Mouse (Mus musculus) ovary, postnatal 36 days (tissue): ENCODE results near the gene Foxp4.
A peak's percentile ranks its signal among the peaks of the same experiment; 100 is the strongest.
"Not testable (repeated sequence)": the region's sequence is repeated elsewhere in the genome, so short reads cannot be mapped to it uniquely, and the experiment has no call there.

Source experiments
- DNase-seq: peaks from one replicate; pipeline ENCODE4 v3.0.0; 2022; ENCODE audit warnings: low spot score, mixed read lengths

Foxp4 gene

GRCm38 (mm10) chr17:47853760-47854159, 70.7 kb downstream of the Foxp4 start:
- no peak for DNase-seq

GRCm38 (mm10) chr17:47853336-47853735, 71.1 kb downstream of the Foxp4 start:
- no peak for DNase-seq

- not testable (repeated sequence) for DNase-seq
Measured at GRCm38 (mm10) chr17:47851798-47852360, 72.6 kb downstream of the Foxp4 start.

GRCm38 (mm10) chr17:47850639-47851314, 73.7 kb downstream of the Foxp4 start:
- DNase-seq = no peak

GRCm38 (mm10) chr17:47850035-47850434, 74.4 kb downstream of the Foxp4 start:
- DNase-seq = no peak

- DNase-seq = no peak
Measured at GRCm38 (mm10) chr17:47847985-47848384, 76.5 kb downstream of the Foxp4 start.

- no peak for DNase-seq
Measured at GRCm38 (mm10) chr17:47845609-47846008, 78.8 kb downstream of the Foxp4 start.

GRCm38 (mm10) chr17:47843465-47843864, 81.0 kb downstream of the Foxp4 start:
- DNase-seq = no peak

- DNase-seq = peak; percentile 81
Measured at GRCm38 (mm10) chr17:47841931-47842623, 82.4 kb downstream of the Foxp4 start.

- no peak for DNase-seq
Measured at GRCm38 (mm10) chr17:47841521-47841920, 82.9 kb downstream of the Foxp4 start.

GRCm38 (mm10) chr17:47837808-47838207, 86.6 kb downstream of the Foxp4 start:
- DNase-seq = no peak

- DNase-seq = peak; percentile 28
Measured at GRCm38 (mm10) chr17:47834482-47834767, 90.0 kb downstream of the Foxp4 start, which contains the start of gene Mdfi. Gene Mdfi (minus strand): TSS chr17:47834691.

GRCm38 (mm10) chr17:47833628-47834481, 90.6 kb downstream of the Foxp4 start:
- DNase-seq = no peak

- peak; percentile 61 for DNase-seq
Measured at GRCm38 (mm10) chr17:47833029-47833627, 91.3 kb downstream of the Foxp4 start.

GRCm38 (mm10) chr17:47832501-47833028, 91.9 kb downstream of the Foxp4 start:
- no peak for DNase-seq

- no peak for DNase-seq
Measured at GRCm38 (mm10) chr17:47831772-47832171, 92.7 kb downstream of the Foxp4 start.

GRCm38 (mm10) chr17:47831161-47831560, 93.3 kb downstream of the Foxp4 start:
- DNase-seq = no peak

- no peak for DNase-seq
Measured at GRCm38 (mm10) chr17:47821339-47821738, 103.1 kb downstream of the Foxp4 start.

- DNase-seq = no peak
Measured at GRCm38 (mm10) chr17:47818038-47818725, 106.3 kb downstream of the Foxp4 start.
